Mouse (Mus musculus): ENCODE data around the gene Cryga. TPM values are rescaled to one million over a fixed set of nuclear protein-coding genes. Genes with fewer than 3 reads are reported as not detected.

Gene Cryga
- polyA plus RNA-seq, 1 experiment from 2014 or later = not detected

DNA sequence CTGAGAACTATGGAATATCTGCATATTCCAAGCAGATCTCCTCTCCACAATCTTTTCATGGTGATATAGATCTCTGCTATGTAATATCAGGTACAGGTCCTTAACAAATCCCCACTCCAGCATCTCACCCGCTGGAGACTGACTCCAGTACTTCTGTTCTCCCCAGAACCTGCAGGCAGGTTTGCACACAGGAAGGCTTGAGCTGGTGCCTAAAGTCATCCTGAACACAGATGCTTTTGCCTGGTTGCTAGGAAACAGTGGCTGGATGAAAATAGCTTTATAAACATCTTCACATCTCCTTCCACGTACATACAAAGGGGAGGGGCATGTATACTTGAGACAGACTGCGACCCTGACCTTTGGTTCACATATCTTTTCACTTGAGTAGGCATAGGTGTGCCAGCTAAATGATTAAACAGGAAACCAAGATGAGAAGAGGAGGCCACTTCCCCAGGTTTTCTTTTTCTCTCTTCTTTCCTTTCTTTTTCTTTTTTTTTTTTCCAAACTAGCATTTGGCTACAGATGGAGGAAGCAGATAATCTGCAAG, 26.5 kb upstream of the Cryga start:
- WGBS = 75% methylated on average over 3 of the region's 3 CpGs
- Histone ChIP-seq H3K4me3 (ENCODE audit: low read depth, low read length) (no peak overlapping the region), H3K4me2 (ENCODE audit: low read depth, low read length) (no peak overlapping the region), H3K27ac (replicated peaks; ENCODE audit: low read depth, low read length) (no peak overlapping the region), H3K36me3 (ENCODE audit: control insufficient read depth, insufficient read depth, low read length) (no peaks in the 10 kb centered on the region), H3K27me3 (replicated peaks; ENCODE audit: control insufficient read depth, insufficient read depth, low read length) (no peaks in the 10 kb centered on the region), H3K4me1 (ENCODE audit: control insufficient read depth, insufficient read depth, low read length) (no peaks in the 10 kb centered on the region), H3K9ac (ENCODE audit: low read depth, low read length) (no peak overlapping the region), H3K9me3 (ENCODE audit: control insufficient read depth, low read length) (no peaks in the 10 kb centered on the region)
- no peak for ATAC-seq (ENCODE audit: low read depth)
- DNase-seq (ENCODE audit: low spot score) = no peak

- 25% methylated on average over 9 of the region's 9 CpGs for WGBS
- H3K4me2 ChIP-seq (ENCODE audit: low read depth, low read length) = peak within 1 kb of the TSS; percentile 47
- no peak within 1 kb of the TSS for H3K9ac ChIP-seq (ENCODE audit: low read depth, low read length)
- no peak for DNase-seq (ENCODE audit: low spot score)
- no peak within 1 kb of the TSS for H3K27ac ChIP-seq (replicated peaks; ENCODE audit: low read depth, low read length)
- no peaks in the 10 kb centered on the region for H3K4me1 ChIP-seq (ENCODE audit: control insufficient read depth, insufficient read depth, low read length)
- H3K9me3 ChIP-seq (ENCODE audit: control insufficient read depth, low read length) = no peaks in the 10 kb centered on the region
- H3K4me3 ChIP-seq (ENCODE audit: low read depth, low read length) = peak within 1 kb of the TSS; percentile 14; the same call in 1 of the 2 replicates
- no peaks in the 10 kb centered on the region for H3K36me3 ChIP-seq (ENCODE audit: control insufficient read depth, insufficient read depth, low read length)
- no peak for ATAC-seq (ENCODE audit: low read depth)
- H3K27me3 ChIP-seq (replicated peaks; ENCODE audit: control insufficient read depth, insufficient read depth, low read length) = no peaks in the 10 kb centered on the region
Measured at GRCm38 (mm10) chr1:65122574-65123372, 19.6 kb upstream of the Cryga start, which contains the start of gene D630023F18Rik. D630023F18Rik (minus strand) TSS chr1:65123214.

DNA sequence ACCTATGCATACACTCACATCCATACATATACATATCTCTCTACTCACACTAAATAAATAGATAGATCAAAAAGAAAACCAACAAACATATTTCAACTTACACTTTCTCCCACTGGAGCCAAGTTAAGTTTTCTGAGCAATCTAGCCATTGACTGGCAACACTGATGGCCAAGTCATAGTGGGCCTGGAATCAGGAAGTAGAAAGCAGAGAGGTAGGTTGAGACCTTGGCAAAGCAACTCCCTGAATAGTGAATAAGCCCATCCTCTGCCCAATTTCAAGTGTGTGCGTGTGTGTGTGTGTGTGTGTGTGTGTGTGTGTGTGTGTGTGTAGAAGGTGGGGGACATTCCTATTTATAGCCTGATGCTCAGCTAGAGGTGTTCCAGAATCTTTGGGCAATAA, 16.3 kb upstream of the Cryga start, which contains the start of gene Gm28845:
Gene Gm28845, minus strand, starts transcription at position 121 of the 400 bp plus-strand sequence.
- no peaks in the 10 kb centered on the region for H3K4me1 ChIP-seq (ENCODE audit: control insufficient read depth, insufficient read depth, low read length)
- no peak within 1 kb of the TSS for H3K27ac ChIP-seq (replicated peaks; ENCODE audit: low read depth, low read length)
- H3K9ac ChIP-seq (ENCODE audit: low read depth, low read length) = no peak within 1 kb of the TSS
- H3K4me2 ChIP-seq (ENCODE audit: low read depth, low read length) = no peak within 1 kb of the TSS
- no peaks in the 10 kb centered on the region for H3K9me3 ChIP-seq (ENCODE audit: control insufficient read depth, low read length)
- ATAC-seq (ENCODE audit: low read depth) (no peak), DNase-seq (ENCODE audit: low spot score) (no peak)
- H3K36me3 ChIP-seq (ENCODE audit: control insufficient read depth, insufficient read depth, low read length) = no peaks in the 10 kb centered on the region
- H3K27me3 ChIP-seq (replicated peaks; ENCODE audit: control insufficient read depth, insufficient read depth, low read length) = no peaks in the 10 kb centered on the region
- WGBS = 100% methylated on average over 1 of the region's 1 CpGs
- no peak within 1 kb of the TSS for H3K4me3 ChIP-seq (ENCODE audit: low read depth, low read length)

GRCm38 (mm10) chr1:65118150-65118913, 15.2 kb upstream of the Cryga start:
- Histone ChIP-seq H3K4me3 (ENCODE audit: low read depth, low read length) (no peak overlapping the region), H3K27me3 (replicated peaks; ENCODE audit: control insufficient read depth, insufficient read depth, low read length) (no peaks in the 10 kb centered on the region), H3K27ac (replicated peaks; ENCODE audit: low read depth, low read length) (no peak overlapping the region), H3K36me3 (ENCODE audit: control insufficient read depth, insufficient read depth, low read length) (no peaks in the 10 kb centered on the region), H3K9me3 (ENCODE audit: control insufficient read depth, low read length) (no peaks in the 10 kb centered on the region), H3K4me2 (ENCODE audit: low read depth, low read length) (no peak overlapping the region), H3K4me1 (ENCODE audit: control insufficient read depth, insufficient read depth, low read length) (no peaks in the 10 kb centered on the region), H3K9ac (ENCODE audit: low read depth, low read length) (no peak overlapping the region)
- ATAC-seq (ENCODE audit: low read depth) = no peak
- no peak for DNase-seq (ENCODE audit: low spot score)
- 58% methylated on average over 8 of the region's 8 CpGs for whole genome bisulfite sequencing

GRCm38 (mm10) chr1:65113536-65114172, 10.5 kb upstream of the Cryga start:
- 93% methylated on average over 5 of the region's 5 CpGs for WGBS
- ATAC-seq (ENCODE audit: low read depth) (no peak), DNase-seq (ENCODE audit: low spot score) (no peak)
- Histone ChIP-seq H3K4me2 (ENCODE audit: low read depth, low read length) (no peak overlapping the region), H3K36me3 (ENCODE audit: control insufficient read depth, insufficient read depth, low read length) (no peaks in the 10 kb centered on the region), H3K27ac (replicated peaks; ENCODE audit: low read depth, low read length) (no peak overlapping the region), H3K4me3 (ENCODE audit: low read depth, low read length) (no peak overlapping the region), H3K9ac (ENCODE audit: low read depth, low read length) (no peak overlapping the region), H3K9me3 (ENCODE audit: control insufficient read depth, low read length) (no peaks in the 10 kb centered on the region), H3K27me3 (replicated peaks; ENCODE audit: control insufficient read depth, insufficient read depth, low read length) (no peaks in the 10 kb centered on the region), H3K4me1 (ENCODE audit: control insufficient read depth, insufficient read depth, low read length) (peaks cover 4% of the 10 kb centered on the region; the same call in 1 of the 2 replicates)

DNA sequence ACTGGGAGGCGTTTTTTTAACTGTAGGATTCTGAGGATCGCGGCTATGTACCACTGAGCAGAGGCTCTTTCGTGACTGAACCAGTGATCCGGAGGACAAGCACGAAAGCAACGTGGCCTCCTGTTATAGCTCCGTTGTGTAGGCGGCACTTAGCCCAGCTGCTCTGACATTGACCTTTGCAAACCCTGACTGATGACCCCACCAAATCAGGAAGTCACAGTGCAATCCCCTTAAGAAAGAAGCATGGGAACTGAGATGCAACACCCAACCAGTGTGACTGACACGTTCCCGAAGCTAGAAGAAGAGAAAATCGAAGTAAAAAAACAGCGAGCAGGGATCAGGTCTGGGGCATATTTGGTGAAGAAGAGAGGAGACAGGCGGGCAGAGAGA, 9.6 kb upstream of the Cryga start:
- ATAC-seq (ENCODE audit: low read depth) (no peak), DNase-seq (ENCODE audit: low spot score) (no peak)
- H3K4me2 ChIP-seq (ENCODE audit: low read depth, low read length) = peak overlapping the region; percentile 45
- no peaks in the 10 kb centered on the region for H3K9me3 ChIP-seq (ENCODE audit: control insufficient read depth, low read length)
- H3K36me3 ChIP-seq (ENCODE audit: control insufficient read depth, insufficient read depth, low read length) = no peaks in the 10 kb centered on the region
- WGBS = 48% methylated on average over 14 of the region's 14 CpGs
- no peak overlapping the region; the same call in 1 of the 2 replicates for H3K27ac ChIP-seq (replicated peaks; ENCODE audit: low read depth, low read length)
- H3K4me1 ChIP-seq (ENCODE audit: control insufficient read depth, insufficient read depth, low read length) = peaks cover 4% of the 10 kb centered on the region; the same call in 1 of the 2 replicates
- no peak overlapping the region for H3K9ac ChIP-seq (ENCODE audit: low read depth, low read length)
- peak overlapping the region; percentile 21; the same call in 1 of the 2 replicates for H3K4me3 ChIP-seq (ENCODE audit: low read depth, low read length)
- no peaks in the 10 kb centered on the region for H3K27me3 ChIP-seq (replicated peaks; ENCODE audit: control insufficient read depth, insufficient read depth, low read length)

GRCm38 (mm10) chr1:65112031-65112806, 9.0 kb upstream of the Cryga start:
- Histone ChIP-seq H3K4me3 (ENCODE audit: low read depth, low read length) (peak overlapping the region; percentile 21; the same call in 1 of the 2 replicates), H3K36me3 (ENCODE audit: control insufficient read depth, insufficient read depth, low read length) (no peaks in the 10 kb centered on the region), H3K9ac (ENCODE audit: low read depth, low read length) (no peak overlapping the region), H3K9me3 (ENCODE audit: control insufficient read depth, low read length) (no peaks in the 10 kb centered on the region), H3K4me1 (ENCODE audit: control insufficient read depth, insufficient read depth, low read length) (peaks cover 4% of the 10 kb centered on the region; the same call in 1 of the 2 replicates), H3K4me2 (ENCODE audit: low read depth, low read length) (peak overlapping the region; percentile 45), H3K27ac (replicated peaks; ENCODE audit: low read depth, low read length) (0 out of 2 replicates have a peak overlapping the region, but pooled peaks have one; percentile 5), H3K27me3 (replicated peaks; ENCODE audit: control insufficient read depth, insufficient read depth, low read length) (no peaks in the 10 kb centered on the region)
- ATAC-seq (ENCODE audit: low read depth) = peak; percentile 83; the same call in 1 of the 2 replicates
- WGBS = 9% methylated on average over 8 of the region's 8 CpGs
- DNase-seq (ENCODE audit: low spot score) = peak; percentile 92
